Mouse (Mus musculus) bone marrow macrophage, adult 2 months (primary cell): ENCODE measurements around the gene Exoc6b.

Experiments
- CTCF ChIP-seq: IDR thresholded peaks from 2 replicates; pipeline ENCODE4 v1.5.1; 2012; ENCODE audit warnings: low read depth, mild to moderate bottlenecking, low read length, moderate library complexity
- POLR2A ChIP-seq: IDR thresholded peaks from 2 replicates; pipeline ENCODE4 v1.6.1; 2012; ENCODE audit warnings: mild to moderate bottlenecking, low read depth, low read length, borderline replicate concordance

DNA sequence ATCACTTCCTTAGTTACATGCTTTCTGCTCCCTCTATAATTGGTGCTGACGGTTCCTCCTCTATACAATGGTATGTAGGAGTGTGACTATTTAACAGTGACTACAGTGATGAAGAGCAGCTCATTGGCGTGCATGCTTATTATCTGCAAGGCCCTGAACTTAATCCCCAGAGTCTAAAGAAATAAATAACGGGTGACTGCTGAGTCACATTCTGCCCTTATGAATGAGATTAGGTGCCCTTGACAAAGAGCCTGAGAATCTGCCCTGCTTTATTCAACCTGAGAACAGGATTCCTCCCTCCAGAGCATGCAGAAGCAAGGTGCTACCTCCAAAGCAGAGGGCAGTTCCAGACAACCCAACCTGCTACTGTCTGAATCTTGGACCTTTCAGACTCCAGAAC is 314.0 kb downstream of the Exoc6b start:
- TF ChIP-seq CTCF (no peak), POLR2A (no peak)
